Comparison of ENCODE assay signal across 7 mouse cellular contexts in the genomic region with DNA sequence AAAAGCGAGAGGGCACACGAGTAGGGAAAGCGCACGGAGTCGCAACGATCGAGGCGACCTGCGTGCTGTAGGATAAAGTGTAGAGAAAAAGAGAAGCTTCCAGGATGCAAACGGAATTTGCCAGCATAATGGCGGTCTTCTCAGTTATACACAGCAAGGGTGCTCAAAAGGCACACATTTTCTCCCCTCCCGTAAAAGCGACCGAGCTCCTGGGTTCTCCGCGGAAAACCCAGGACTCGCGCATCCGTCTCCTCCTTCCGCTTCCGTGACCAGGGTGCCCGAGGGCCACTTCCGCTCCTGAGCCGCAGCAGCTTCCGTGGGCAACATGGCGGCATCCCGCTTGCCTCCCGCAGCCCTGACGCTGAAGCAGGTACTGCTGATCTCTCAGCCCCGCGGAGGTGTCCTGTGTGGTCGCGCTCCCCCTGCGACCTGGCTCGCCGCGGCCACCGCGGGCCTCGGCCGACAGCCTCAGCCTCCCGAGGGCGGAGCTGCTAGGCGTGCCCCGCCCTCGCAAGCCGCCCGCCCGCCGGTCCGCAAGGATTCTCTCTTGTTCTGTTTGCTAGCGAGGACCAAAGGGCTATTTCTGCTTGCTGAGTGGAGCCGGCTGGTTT. TPM values are rescaled to one million over a fixed set of nuclear protein-coding genes. Genes with fewer than 3 reads are reported as not detected.
DNase-seq lines count a peak whose midpoint lies in the region; ATAC-seq and TF ChIP-seq lines count a peak whose summit lies in the region.

Lyrm2 (plus strand) TSS at position 288 of the 611 bp plus-strand sequence.

- no peaks in the 10 kb centered on the region for H3K9me3 ChIP-seq in intestine, postnatal 0 days (ENCODE audit: control insufficient read depth)
- 0 out of 2 replicates have a peak, but pooled peaks cover 2% of the 10 kb centered on the region for H3K9me3 ChIP-seq in midbrain, embryonic 12.5 days

- H3K27ac ChIP-seq in intestine, postnatal 0 days (ENCODE audit: low read depth, low read length), result peak within 1 kb of the TSS; percentile 97
- peak within 1 kb of the TSS; percentile 100 for H3K27ac ChIP-seq in midbrain, embryonic 12.5 days (replicated peaks)
- H3K27ac ChIP-seq in small intestine, adult 2 months (ENCODE audit: insufficient read depth, low read depth, low read length), result peak within 1 kb of the TSS; percentile 95

- peak; percentile 92 for ATAC-seq in intestine, postnatal 0 days
- peak; percentile 93 for ATAC-seq in midbrain, embryonic 12.5 days (ENCODE audit: low FRiP score, low read depth)

- H3K9ac ChIP-seq in intestine, postnatal 0 days (ENCODE audit: low read depth, low read length), result peak within 1 kb of the TSS; percentile 85
- peak within 1 kb of the TSS; percentile 88 for H3K9ac ChIP-seq in midbrain, embryonic 12.5 days (replicated peaks)

- H3K4me3 ChIP-seq in intestine, postnatal 0 days (ENCODE audit: low read depth, low read length), result peak within 1 kb of the TSS; percentile 91
- peak within 1 kb of the TSS; percentile 86 for H3K4me3 ChIP-seq in midbrain, embryonic 12.5 days
- peak within 1 kb of the TSS; percentile 70 for H3K4me3 ChIP-seq in small intestine, adult 2 months (ENCODE audit: low read depth, low read length)

- intact Hi-C loops in left cerebral cortex, postnatal 4 days (cut with DNase I), result loop anchor here (10.0 kb wide), 1 partner anchor 155 kb away; the partner anchor contains the start of gene Ankrd6

- no peaks in the 10 kb centered on the region for H3K4me1 ChIP-seq in intestine, postnatal 0 days (replicated peaks; ENCODE audit: control insufficient read depth, insufficient read depth, low read length)
- H3K4me1 ChIP-seq in midbrain, embryonic 12.5 days, result peaks cover 10% of the 10 kb centered on the region
- 0 out of 2 replicates have a peak, but pooled peaks cover 2% of the 10 kb centered on the region for H3K4me1 ChIP-seq in small intestine, adult 2 months (ENCODE audit: control insufficient read depth, insufficient read depth, insufficient read length, low read length)

- TF ChIP-seq POLR2A in small intestine, adult 2 months (IDR thresholded peaks at IDR 0.05; ENCODE audit: low read depth, low read length), result peak; percentile 86

- WGBS in intestine, postnatal 0 days, result under 1% methylated on average over 53 of the region's 53 CpGs
- under 1% methylated on average over 53 of the region's 53 CpGs for WGBS in midbrain, embryonic 12.5 days
- under 1% methylated on average over 53 of the region's 53 CpGs for WGBS in small intestine, adult 2 months

- no peak for TF ChIP-seq CTCF in intestine, postnatal 0 days (IDR thresholded peaks at IDR 0.05; ENCODE audit: low read depth)
- TF ChIP-seq CTCF in small intestine, adult 2 months (IDR thresholded peaks at IDR 0.05; ENCODE audit: extremely low read depth, insufficient read length, insufficient replicate concordance, low read depth, low read length), result no peak

- H3K36me3 ChIP-seq in intestine, postnatal 0 days (ENCODE audit: control insufficient read depth, insufficient read depth), result no peaks in the 10 kb centered on the region
- H3K36me3 ChIP-seq in midbrain, embryonic 12.5 days, result 0 out of 2 replicates have a peak, but pooled peaks cover 2% of the 10 kb centered on the region
- no peaks in the 10 kb centered on the region for H3K36me3 ChIP-seq in small intestine, adult 2 months (ENCODE audit: control insufficient read depth, insufficient read depth, low read length)

- peak; percentile 68 for DNase-seq in adrenal gland, adult 8-10 months
- peak; percentile 69 for DNase-seq in embryo, embryonic 11.5 days (ENCODE audit: low read depth, low spot score)
- DNase-seq in gastrocnemius, postnatal 4 days (ENCODE audit: low spot score in 2 of 2), result peak; percentile 55 to 75
- peak; percentile 83 for DNase-seq in left cerebral cortex, postnatal 4 days

- H3K27me3 ChIP-seq in intestine, postnatal 0 days (replicated peaks; ENCODE audit: control insufficient read depth, insufficient read depth, low read length), result no peaks in the 10 kb centered on the region
- H3K27me3 ChIP-seq in midbrain, embryonic 12.5 days, result no peaks in the 10 kb centered on the region
- H3K27me3 ChIP-seq in small intestine, adult 2 months (ENCODE audit: control insufficient read depth, insufficient read depth, low read length), result no peaks in the 10 kb centered on the region

- H3K4me2 ChIP-seq in intestine, postnatal 0 days (replicated peaks; ENCODE audit: low read depth), result peak within 1 kb of the TSS; percentile 68
- H3K4me2 ChIP-seq in midbrain, embryonic 12.5 days (replicated peaks), result peak within 1 kb of the TSS; percentile 77

RNA-seq across cellular contexts. Expression of gene Lyrm2, which starts in this region (rescaled TPM):
- 10 to 100 TPM; 38.9 to 49.3 (median 46.3) TPM for total RNA-seq in adrenal gland, adult 8-10 months (2022)
- total RNA-seq in gastrocnemius, postnatal 4 days (2021), result 10 to 100 TPM; 39.1 to 39.4 TPM
- polyA plus RNA-seq in intestine, postnatal 0 days (2015; fragmentation: Nextera tagmentation; extraction: Ambion mirVana), result 92.4 and 97.8 TPM in 2 replicates
- total RNA-seq in left cerebral cortex, postnatal 4 days (2021), result 10 to 100 TPM; 40.7 to 44.0 TPM
- 175 and 192 TPM in 2 replicates for polyA plus RNA-seq in midbrain, embryonic 12.5 days (2016; fragmentation: Nextera tagmentation; extraction: Ambion mirVana)
- polyA plus RNA-seq in small intestine, adult 2 months (2012; rRNA removed), result 0.19 and 1.2 TPM in 2 replicates

Comparison
In these comparisons a context has a peak if more than half of its experiments do, and no peak if none do; other contexts are left out.
1. Peak in every context shown above with its lines: DNase-seq, ATAC-seq, H3K4me3 ChIP-seq and H3K27ac ChIP-seq.
2. RNA of gene Lyrm2 (polyA plus RNA-seq): 175 to 192 TPM in midbrain, embryonic 12.5 days and 92.4 to 97.8 TPM in intestine, postnatal 0 days; 0.19 to 1.2 TPM in small intestine, adult 2 months; every median in the first group is over 10 times any median in the second.